Mouse (Mus musculus): ENCODE measurements around the gene Gria3.

Gria3 gene

GRCm38 (mm10) chrX:41578797-41579196 lies 178.1 kb downstream of the Gria3 start:
- no peak for DNase-seq

GRCm38 (mm10) chrX:41587692-41588091 lies 187.0 kb downstream of the Gria3 start:
- no peak for DNase-seq

DNA sequence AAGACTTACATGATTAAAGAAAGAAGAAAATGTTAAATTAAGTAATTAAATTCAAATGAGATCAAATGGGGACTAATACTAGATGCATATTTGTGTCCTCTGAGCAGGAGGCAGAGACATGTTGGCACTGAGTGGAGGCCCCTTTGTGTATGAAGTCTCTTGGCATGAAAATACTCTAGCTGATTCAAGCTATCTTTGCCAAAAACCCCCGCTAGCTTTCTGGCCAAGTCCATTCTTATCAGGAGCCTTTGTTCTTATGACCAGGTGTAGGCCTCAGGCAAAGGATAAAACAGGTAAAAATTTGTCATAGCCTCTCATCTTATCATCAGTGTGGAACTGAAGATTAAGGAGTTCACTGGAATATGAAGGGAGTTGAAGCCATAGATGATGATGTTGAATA lies 206.5 kb downstream of the Gria3 start:
- no peak for DNase-seq

- DNase-seq: no peak
Measured at GRCm38 (mm10) chrX:41614920-41615319, 214.3 kb downstream of the Gria3 start.

DNA sequence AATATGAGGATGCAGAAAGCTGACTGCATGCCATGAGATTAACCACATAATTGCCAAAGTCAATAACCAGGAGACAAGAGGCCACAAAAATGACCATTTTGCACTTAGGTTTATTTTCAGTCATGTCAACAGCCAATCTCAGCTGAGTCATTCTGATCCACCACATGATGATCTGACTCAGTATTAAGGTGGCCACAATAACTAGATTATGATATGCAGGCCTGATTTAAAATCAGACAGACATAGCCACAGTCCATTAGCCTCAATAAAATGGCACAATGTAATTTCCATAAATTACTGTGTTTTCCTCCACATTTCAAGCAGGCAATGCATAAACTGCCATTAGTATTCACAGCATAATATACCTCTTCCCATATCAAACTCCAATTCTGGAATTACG lies 216.3 kb downstream of the Gria3 start:
- no peak for DNase-seq

DNA sequence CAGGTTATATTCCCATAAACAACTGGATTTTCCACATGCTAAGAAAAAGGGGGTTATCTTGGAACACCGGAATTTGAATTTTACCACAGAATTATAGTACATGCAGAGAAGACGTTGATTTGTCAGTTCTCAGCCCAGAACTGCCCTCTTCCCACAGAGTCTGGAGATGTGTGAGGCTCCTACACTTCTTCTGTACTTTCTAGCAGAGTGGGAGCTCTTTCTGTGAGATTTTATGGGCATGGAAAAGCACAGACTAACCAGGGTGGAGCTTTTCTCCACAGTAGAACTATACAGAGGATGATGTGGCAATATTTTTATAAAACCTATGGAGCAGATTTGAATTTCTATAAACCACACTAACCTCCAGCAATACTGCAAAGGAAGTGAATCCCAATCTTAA lies 217.7 kb downstream of the Gria3 start:
- DNase-seq: no peak

DNA sequence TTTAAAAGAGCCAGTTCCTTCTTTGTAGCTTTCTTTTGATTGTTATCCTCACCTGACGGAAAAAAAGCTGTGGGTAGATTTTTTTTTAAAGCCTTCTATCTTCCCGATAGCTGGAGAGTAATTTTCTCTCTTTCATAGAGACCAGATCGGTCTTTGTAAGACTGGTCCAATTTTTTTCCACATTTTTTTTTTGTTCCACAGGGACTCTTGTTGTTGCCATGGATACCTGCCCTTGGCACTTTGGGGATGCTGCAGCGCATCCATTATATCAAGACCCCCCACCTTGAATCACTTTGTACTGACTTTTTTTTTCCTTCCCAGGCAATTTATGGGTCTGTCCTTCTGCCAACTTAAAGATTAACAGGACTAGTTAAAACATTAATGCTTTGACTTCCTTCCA lies 232.9 kb downstream of the Gria3 start:
- DNase-seq: no peak

- no peak for DNase-seq
Measured at GRCm38 (mm10) chrX:41644954-41645353, 244.3 kb downstream of the Gria3 start.

DNA sequence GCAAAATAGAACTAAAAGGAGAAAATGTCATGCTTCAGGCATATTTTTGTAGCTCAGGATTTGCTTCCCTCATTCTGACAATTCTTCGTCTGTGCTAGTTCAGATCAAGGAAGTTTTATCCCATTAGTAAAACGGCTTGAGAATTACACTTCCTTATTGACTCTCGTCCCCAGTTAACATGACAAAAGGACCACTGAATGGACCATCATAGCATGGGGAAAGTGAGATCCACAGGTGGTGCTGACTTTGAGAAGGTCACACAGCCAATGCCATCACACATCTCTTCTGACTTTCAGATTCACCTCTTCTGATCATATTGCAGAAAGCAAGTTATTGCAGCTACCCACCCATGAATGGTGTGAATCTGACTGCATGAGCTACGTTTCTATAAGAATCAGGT lies 257.1 kb downstream of the Gria3 start:
- no peak for DNase-seq

GRCm38 (mm10) chrX:41688869-41689268 lies 288.2 kb downstream of the Gria3 start:
- DNase-seq: no peak

DNA sequence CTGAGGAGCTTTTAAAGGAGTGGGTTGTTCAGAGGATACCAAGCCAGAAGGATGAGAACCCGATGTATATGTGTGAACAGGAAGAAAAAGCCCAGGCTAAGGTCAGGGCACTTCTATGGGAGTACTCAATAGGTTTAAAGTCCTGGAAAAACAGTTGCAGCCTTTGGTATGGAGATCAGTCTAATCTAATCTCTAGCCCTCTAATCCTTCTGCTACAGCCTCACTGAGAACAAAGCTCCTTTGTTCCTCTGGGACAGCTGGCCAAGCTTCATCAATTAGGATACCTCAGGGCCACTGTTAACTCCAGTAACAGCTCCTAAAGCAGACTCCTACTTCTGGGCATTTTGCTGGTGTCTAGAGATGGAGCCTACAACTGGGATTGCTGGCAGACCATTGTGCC lies 291.4 kb downstream of the Gria3 start:
- DNase-seq: no peak
